24 mouse cellular contexts compared by ENCODE assay signal in genomic region chrX:100400900-100401299, GRCm38 (mm10). TPM values are rescaled to one million over a fixed set of nuclear protein-coding genes. Genes with fewer than 3 reads are reported as not detected.
"Had no signal": no experiment of that assay in that cellular context is flagged by ENCODE, and none has a peak within 500 bp of the region (broad histone marks: within the 10 kb centered on the region; RNA-seq: fewer than 3 reads in every experiment).

No protein-coding gene starts in this region.

- ATAC-seq: forebrain, embryonic 13.5 days; forebrain, embryonic 14.5 days; forebrain, embryonic 15.5 days; forebrain, embryonic 16.5 days; forebrain, postnatal 0 days had no signal

- DNase-seq: cerebellum, adult 9-11 months; cerebellum, postnatal 10 days; cerebellum, postnatal 14 days; cerebellum, postnatal 25 days; cerebellum, postnatal 36 days; embryo, embryonic 11 days; forebrain, postnatal 0 days; gastrocnemius, adult 2 months; gastrocnemius, postnatal 10 days; gastrocnemius, postnatal 14 days; gastrocnemius, postnatal 25 days; gastrocnemius, postnatal 36 days; heart, adult 11 months; heart, adult 18-20 months; heart, adult 2 months had no signal

RNA-seq across cellular contexts. Expression of gene Otud6a, which starts 27.9 kb away (rescaled TPM):
- total RNA-seq: common myeloid progenitor, adult 5-6 weeks; forebrain, postnatal 0 days; gastrocnemius, adult 2 months; gastrocnemius, adult 8-10 months; gastrocnemius, postnatal 10 days; gastrocnemius, postnatal 14 days; gastrocnemius, postnatal 25 days; gastrocnemius, postnatal 36 days; gastrocnemius, postnatal 4 days; granulocyte monocyte progenitor cell, adult 5-6 weeks; heart, adult 18-20 months; heart, adult 2 months; heart, adult 8-10 months had no signal

RNA-seq across cellular contexts. Expression of gene Awat2, which starts 41.6 kb away (rescaled TPM):
- total RNA-seq: forebrain, postnatal 0 days; gastrocnemius, adult 2 months; gastrocnemius, postnatal 14 days; heart, adult 2 months had no signal
